In genomic region chr11:74465712-74466111, GRCm38 (mm10) we compare ENCODE assay signal across 7 mouse cellular contexts.
DNase-seq lines count a peak whose midpoint lies in the region; ATAC-seq and TF ChIP-seq lines count a peak whose summit lies in the region.

No protein-coding gene starts in this region.

- no peaks in the 10 kb centered on the region for H3K9me3 ChIP-seq in kidney, embryonic 14.5 days (ENCODE audit: control insufficient read depth, low read length)
- no peaks in the 10 kb centered on the region for H3K9me3 ChIP-seq in ES-Bruce4 (replicated peaks; ENCODE audit: control insufficient read depth, insufficient read depth, low read length, poor library complexity, severe bottlenecking)

- no peaks in the 10 kb centered on the region for H3K27me3 ChIP-seq in kidney, adult 2 months (replicated peaks; ENCODE audit: control insufficient read depth, insufficient read depth, low read length)
- no peaks in the 10 kb centered on the region for H3K27me3 ChIP-seq in kidney, embryonic 14.5 days (ENCODE audit: control insufficient read depth, insufficient read depth, low read length)
- H3K27me3 ChIP-seq in ES-Bruce4 (ENCODE audit: control insufficient read depth, insufficient read depth, low read length, poor library complexity, severe bottlenecking): no peaks in the 10 kb centered on the region

- no peak for TF ChIP-seq POLR2A in kidney, adult 2 months (IDR thresholded peaks at IDR 0.05; ENCODE audit: low read depth, low read length)
- TF ChIP-seq POLR2A in ES-Bruce4 (IDR thresholded peaks at IDR 0.05; ENCODE audit: insufficient read depth, low read length): no peak
- no peak for TF ChIP-seq POLR2A in olfactory bulb, adult 2 months (IDR thresholded peaks at IDR 0.05; ENCODE audit: insufficient read depth, low read depth, low read length)

- H3K4me1 ChIP-seq in kidney, adult 2 months (ENCODE audit: control insufficient read depth, insufficient read depth, low read length): peaks cover 10% of the 10 kb centered on the region; the same call in 1 of the 2 replicates
- H3K4me1 ChIP-seq in kidney, embryonic 14.5 days (ENCODE audit: control insufficient read depth, insufficient read depth, low read length): peaks cover 5% of the 10 kb centered on the region; the same call in 1 of the 2 replicates
- no peaks in the 10 kb centered on the region for H3K4me1 ChIP-seq in ES-Bruce4 (ENCODE audit: control insufficient read depth, insufficient read depth, low read length)
- H3K4me1 ChIP-seq in olfactory bulb, adult 2 months (ENCODE audit: control insufficient read depth, insufficient read depth, low read length): peaks cover 37% of the 10 kb centered on the region

- DNase-seq in kidney, adult 2 months: peak; percentile 45
- DNase-seq in induced T-regulatory cell, adult 2 months (ENCODE audit: low read depth): peak; percentile 53
- DNase-seq in natural killer cell, adult 2 months (ENCODE audit: low spot score in 2 of 2): no peak
- DNase-seq in cerebellum, adult 9-11 months: no peak

- TF ChIP-seq CTCF in kidney, adult 2 months (conservative IDR thresholded peaks at IDR 0.05; ENCODE audit: insufficient read depth, insufficient read length, low read depth, low read length): peak; percentile 56; the same call in 1 of the 2 replicates
- TF ChIP-seq CTCF in ES-Bruce4 (IDR thresholded peaks at IDR 0.05; ENCODE audit: low read depth, low read length): peak; percentile 84
- TF ChIP-seq CTCF in olfactory bulb, adult 2 months (IDR thresholded peaks at IDR 0.05; ENCODE audit: insufficient read depth, low read depth, low read length): peak; percentile 32; the same call in 1 of the 2 replicates

- no peak overlapping the region for H3K9ac ChIP-seq in kidney, embryonic 14.5 days (ENCODE audit: low read depth, low read length)
- no peak overlapping the region for H3K9ac ChIP-seq in ES-Bruce4 (ENCODE audit: low read depth, poor library complexity, severe bottlenecking)

- no peaks in the 10 kb centered on the region for H3K36me3 ChIP-seq in kidney, adult 2 months (ENCODE audit: control insufficient read depth, insufficient read depth, low read length)
- H3K36me3 ChIP-seq in kidney, embryonic 14.5 days (ENCODE audit: control insufficient read depth, insufficient read depth, low read length): no peaks in the 10 kb centered on the region
- H3K36me3 ChIP-seq in ES-Bruce4 (ENCODE audit: control insufficient read depth, insufficient read depth, low read length, poor library complexity, severe bottlenecking): no peaks in the 10 kb centered on the region

- H3K4me3 ChIP-seq in kidney, adult 2 months (ENCODE audit: insufficient read depth, low read depth, low read length): no peak overlapping the region
- no peak overlapping the region for H3K4me3 ChIP-seq in kidney, embryonic 14.5 days (ENCODE audit: low read length)
- no peak overlapping the region for H3K4me3 ChIP-seq in ES-Bruce4 (ENCODE audit: low read depth, low read length)
- no peak overlapping the region for H3K4me3 ChIP-seq in olfactory bulb, adult 2 months (ENCODE audit: insufficient read depth, low read depth, low read length)

- no peak overlapping the region for H3K27ac ChIP-seq in kidney, adult 2 months (ENCODE audit: insufficient read depth, low read depth, low read length)
- no peak overlapping the region for H3K27ac ChIP-seq in kidney, embryonic 14.5 days (ENCODE audit: low read depth, low read length)
- no peak overlapping the region for H3K27ac ChIP-seq in ES-Bruce4 (ENCODE audit: insufficient read depth, low read length)
- H3K27ac ChIP-seq in olfactory bulb, adult 2 months (ENCODE audit: insufficient read depth, low read depth, low read length): no peak overlapping the region

- ATAC-seq in kidney, embryonic 14.5 days (ENCODE audit: low FRiP score, low TSS enrichment): no peak

- 41% methylated on average over 7 of the region's 7 CpGs for WGBS in kidney, adult 2 months
- WGBS in kidney, embryonic 14.5 days: 37% methylated on average over 7 of the region's 7 CpGs
- WGBS in olfactory bulb, adult 2 months: 60% methylated on average over 7 of the region's 7 CpGs

- no peak for TF ChIP-seq EP300 in ES-Bruce4 (IDR thresholded peaks at IDR 0.05; ENCODE audit: insufficient read depth, low read depth, low read length)

- H3K4me2 ChIP-seq in kidney, embryonic 14.5 days (replicated peaks; ENCODE audit: low read depth, low read length): no peak overlapping the region

Comparison
In these comparisons a context has a peak if more than half of its experiments do, and no peak if none do; other contexts are left out.
1. DNase-seq: peak in kidney, adult 2 months (single experiment) and induced T-regulatory cell, adult 2 months (single experiment); none in natural killer cell, adult 2 months (0 of 2) and cerebellum, adult 9-11 months (single experiment).
2. CTCF ChIP-seq: peak in every context shown above with its lines; median percentile 84 in ES-Bruce4; 56 in kidney, adult 2 months; 32 in olfactory bulb, adult 2 months.